Mouse (Mus musculus) urinary bladder, postnatal 36 days (tissue): Measurements from ENCODE around the gene Gm525.
"Not testable (repeated sequence)": the region's sequence is repeated elsewhere in the genome, so short reads cannot be mapped to it uniquely, and the experiment has no call there.

Experiments used
- DNase-seq, 2 experiments: peaks; one replicate each; pipeline ENCODE4 v3.0.0; 2022; ENCODE audit warnings: low spot score in 2 of 2, mixed read lengths in 1 of 2

Gm525 gene

DNA sequence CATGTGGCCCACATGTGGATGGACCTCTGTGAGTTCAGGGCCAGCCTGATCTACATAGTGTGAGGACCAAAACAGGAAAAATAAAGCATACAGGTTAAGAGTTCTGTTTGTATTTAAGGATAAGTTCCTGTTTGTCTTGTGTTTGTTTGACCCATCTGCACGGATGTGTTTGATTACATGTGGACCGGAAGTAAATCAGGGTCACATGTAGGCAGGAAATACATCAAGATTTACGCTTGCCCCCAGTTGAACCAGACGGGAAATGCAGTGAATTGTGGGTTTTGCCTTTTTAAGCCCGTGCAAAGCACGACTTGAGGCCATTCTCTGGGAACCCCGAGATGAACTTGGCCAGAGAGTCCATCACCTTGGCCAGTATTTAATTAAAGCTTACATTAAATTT lies 12.3 kb upstream of the Gm525 start:
- no peak for DNase-seq

DNA sequence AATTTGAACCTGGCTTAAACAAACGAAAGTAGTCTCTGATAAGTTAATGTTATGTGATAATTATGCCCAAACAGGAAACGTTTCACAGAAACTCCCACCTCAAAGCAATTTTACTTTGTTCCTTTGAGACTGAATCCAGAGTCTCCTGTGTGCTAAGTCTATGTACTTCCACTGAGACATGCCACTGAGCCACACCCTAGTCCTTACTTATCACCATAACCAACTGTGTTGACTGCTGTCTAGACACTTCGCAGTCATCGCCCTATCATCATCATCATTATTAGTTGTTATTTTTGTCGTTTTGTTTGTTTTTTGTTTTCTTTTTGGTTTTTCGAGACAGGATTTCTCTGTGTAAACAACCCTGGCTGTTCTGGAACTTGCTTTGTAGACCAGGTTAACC lies 9.3 kb upstream of the Gm525 start:
- no peak for DNase-seq

DNA sequence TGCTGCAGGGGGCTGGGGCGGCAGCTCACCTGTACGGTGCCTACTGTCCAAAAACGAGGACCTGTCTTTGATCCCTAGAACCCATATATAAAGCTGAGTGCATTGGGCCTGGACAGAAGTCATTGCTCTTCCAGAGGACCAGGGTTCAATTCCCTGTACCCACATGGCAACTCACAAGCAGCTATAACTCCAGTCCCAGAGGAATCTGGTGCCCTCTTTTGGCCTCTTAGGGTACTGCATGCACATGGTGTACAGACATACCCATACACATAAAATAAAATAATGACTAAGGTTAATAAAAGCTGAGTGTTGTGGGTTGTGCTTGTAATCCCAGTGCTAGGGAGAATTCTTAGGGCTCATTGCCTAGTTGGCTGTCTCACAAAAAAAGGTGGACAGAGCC lies 8.3 kb upstream of the Gm525 start:
- DNase-seq = no peak

DNA sequence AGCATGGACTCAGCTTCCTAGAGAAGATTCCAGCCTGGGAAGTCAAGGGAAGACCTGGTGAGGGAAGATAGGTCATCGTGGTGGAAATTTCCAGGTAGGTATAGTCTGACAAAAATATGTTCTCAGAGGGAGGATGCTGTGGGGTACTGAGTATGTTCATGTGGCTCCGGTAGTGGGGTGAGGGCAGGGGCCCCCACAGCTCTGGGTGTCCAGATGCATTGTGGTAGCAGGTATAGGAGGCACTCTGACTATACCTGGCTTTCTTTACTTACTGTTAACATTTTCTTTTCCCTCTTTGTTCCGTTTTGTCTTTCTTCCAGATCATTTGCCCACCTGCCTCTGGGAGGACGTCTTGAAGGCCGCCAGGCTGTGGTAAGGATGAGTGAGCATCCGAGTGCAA lies 7.5 kb upstream of the Gm525 start:
- DNase-seq = no peak

DNA sequence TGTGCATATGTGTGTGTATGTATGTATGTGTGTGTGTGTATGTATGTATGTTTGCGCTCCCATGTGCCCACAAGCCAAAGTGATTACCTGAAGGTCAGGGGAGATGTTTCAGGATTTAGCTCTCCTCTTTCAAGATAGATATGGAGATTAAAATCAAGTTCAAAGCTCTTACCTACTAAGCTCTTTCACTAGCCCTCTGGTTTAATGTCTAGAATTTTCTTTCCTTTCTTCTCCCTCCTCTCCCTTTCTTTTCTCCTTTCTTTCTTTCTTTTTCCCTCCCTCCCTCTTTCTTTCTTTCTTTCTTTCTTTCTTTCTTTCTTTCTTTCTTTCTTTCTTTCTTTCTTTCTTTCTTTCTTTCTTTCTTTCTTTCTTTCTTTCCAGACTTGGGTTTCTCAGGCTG lies 6.9 kb upstream of the Gm525 start, which contains the start of gene Dgke:
TSS of gene Dgke (minus strand) at position 101 of the 400 bp plus-strand sequence.
- DNase-seq = no peak

DNA sequence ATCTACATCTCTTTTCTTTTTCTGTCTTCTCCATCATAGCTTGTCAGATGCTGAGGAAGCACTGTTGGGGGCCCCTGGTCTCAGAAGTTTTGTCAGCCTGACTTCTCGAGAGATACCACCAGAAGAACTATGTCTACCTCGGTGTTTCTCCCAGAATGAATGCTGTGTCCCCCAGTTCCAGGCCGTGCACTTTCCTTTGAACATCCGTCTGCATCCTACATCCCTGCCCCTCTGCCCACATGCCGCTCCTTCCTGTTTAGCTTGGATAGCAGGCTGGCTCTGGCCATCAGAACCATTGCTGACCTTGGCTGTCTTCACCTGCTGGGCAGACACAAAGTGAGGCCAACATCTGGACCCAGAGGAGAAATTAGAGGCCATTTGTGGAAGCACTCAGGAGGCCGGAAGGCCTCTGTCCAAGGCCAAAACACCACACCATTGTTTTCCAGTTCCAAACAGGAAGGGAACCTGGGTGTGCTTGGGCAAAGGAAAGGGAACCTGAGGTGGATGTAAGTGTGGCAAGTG lies 6.3 kb upstream of the Gm525 start:
- no peak for DNase-seq

DNA sequence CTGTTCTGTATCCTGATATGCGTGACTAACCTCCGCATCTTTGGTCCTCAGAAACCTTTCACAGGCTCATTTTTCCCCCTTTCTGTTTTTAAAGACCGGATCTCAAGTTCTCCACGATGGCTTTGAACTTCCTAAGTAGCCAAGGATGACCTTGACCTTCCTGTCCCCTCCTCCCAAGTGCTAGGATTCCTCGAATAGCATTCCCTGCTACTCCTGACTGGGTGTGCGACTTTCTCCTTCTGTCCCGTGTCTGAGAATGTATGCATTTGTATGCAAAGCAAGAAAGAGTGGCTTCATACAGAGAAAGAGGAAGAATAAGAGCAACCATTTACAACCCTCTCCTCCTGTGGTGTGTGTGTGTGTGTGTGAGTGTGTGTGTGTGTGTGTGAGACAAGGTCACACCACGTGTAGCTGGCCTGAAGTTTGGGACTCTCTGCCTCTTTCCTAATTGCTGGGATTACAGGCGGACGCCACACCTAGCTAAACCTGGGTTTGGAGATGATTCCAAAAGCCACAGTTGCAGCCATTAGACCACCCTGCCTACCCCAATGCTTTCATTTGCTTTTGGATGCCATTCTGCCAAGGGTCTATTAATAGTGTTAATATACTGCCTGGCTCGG lies 5.7 kb upstream of the Gm525 start:
- DNase-seq = no peak

DNA sequence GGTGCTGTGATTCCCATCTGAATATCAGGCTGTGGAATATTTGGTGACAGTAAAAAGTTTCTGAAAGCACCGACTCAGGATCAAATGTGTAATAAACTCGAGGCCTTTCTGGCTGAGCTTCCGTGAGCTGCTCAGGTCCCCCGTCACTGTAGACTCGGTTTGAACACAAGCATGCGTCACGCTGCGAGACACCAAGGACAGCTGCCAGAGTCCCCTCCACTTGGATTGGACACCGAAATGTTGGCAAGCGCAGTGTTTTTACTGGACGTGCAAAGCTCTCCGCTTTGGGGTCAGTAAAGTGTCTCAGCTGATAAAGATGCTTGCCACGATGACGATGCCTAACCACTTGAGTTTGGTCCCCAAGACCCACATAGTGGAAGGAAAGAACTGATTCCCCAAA lies 5.0 kb upstream of the Gm525 start:
- no peak for DNase-seq

DNA sequence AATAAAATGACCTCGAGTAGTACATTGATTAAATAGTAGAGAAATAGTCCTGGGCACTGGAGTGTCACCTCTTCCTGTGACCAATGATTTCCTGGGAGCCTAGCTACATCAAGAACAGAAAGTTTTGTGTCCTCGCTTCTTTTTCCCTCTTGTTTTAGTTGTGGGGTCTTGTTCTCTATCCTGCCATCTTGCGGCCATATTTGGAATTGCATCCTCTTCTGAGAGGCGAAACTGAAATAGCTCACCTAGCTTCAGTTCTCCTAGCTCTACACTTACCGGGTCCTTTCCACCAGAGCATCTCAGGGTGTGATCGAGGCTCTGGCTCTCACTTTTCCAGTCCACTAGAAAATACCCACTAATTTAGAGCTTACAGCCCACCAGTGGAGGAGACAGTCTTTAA lies 4.3 kb upstream of the Gm525 start:
- peak; percentile 36 to 42 for DNase-seq

DNA sequence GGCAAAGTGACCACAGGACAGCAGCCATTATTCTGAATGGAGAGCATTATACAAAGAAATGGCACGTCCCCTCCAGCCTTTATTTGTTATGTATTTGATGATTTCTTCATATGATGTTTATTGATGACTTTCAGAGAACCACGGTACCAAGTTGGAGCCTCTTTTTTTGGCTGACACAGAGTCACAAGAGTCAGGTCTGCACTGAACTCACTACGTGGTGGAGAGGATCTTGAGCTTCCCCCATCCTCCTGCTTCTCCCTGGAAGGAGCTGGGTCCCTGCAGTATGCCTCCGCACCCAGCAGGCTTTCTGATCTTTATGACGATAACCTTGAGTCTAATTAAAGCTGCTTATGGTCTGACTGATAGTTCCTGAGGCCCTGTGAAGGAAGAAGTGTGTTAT lies 2.1 kb upstream of the Gm525 start:
- no peak for DNase-seq

DNA sequence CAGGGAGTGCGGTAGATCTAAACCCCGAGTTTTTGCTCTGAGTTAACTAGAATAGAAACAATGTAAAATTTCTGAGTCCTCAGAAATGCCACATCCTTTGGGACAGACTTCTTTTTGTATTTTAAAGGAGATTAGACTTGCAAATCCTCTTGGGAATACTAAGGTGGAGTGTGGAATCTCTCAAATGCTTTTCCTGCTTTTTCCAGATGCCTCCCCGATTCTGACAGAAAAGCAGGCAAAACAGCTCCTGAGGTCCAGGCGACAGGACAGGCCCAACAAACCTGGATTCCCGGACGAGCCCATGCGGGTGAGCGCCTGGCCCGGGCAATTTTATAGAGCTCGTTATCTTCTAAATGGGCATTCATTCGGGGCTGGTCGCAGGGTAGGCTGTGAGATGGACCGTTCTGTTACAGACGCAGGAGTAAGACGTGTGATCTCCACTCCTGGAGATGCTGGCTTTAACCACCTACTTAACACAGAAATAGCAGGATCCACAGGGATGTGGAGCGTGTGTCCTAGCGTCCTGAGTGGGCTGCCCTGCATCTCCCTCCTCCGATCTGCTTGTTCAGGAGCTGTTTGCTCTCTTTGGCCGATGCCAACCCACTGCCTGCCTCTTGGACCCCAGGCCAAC lies 1.3 kb downstream of the Gm525 start:
- DNase-seq = no peak

DNA sequence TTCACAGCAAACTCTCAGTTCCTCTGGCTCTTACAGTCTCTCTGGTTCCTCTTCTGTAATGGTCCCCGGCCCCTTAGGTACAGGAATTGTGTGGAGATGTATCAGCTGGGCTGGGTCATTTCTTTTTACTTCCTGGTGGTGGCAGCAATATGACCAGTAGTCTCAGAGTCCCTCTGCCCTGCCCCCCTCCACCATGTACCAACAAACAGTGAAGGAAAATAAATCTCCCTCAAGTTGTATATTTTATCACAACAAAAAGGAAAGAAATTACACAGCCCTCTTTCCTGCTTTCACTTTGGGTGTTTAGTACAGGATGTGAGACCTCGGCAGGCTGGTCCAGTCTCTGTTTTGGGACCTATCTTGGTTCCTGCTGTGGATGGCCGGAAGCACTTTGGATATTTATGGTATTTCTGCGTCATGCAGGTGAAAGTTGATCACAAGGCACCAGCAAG lies 2.8 kb downstream of the Gm525 start:
- no peak for DNase-seq

DNA sequence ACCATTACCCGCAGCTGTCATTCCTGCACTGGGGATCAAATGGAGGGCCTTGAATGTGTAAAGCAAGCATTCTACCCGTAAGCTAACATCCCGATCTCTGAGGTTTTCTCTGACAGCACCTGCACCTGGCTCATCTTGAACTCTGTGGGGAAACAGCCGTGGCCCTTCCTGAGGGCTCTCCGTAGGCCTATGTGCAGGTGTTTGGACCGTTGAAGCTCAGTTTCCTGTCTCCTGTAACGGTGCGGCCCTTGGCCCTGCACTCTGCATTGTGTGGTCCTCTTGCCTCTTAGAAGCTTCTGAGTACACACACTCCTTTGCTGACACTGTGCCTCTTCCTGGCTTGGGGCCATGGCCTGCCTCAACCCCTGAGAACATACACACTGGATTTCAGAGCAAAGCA lies 4.0 kb downstream of the Gm525 start:
- DNase-seq = no peak

DNA sequence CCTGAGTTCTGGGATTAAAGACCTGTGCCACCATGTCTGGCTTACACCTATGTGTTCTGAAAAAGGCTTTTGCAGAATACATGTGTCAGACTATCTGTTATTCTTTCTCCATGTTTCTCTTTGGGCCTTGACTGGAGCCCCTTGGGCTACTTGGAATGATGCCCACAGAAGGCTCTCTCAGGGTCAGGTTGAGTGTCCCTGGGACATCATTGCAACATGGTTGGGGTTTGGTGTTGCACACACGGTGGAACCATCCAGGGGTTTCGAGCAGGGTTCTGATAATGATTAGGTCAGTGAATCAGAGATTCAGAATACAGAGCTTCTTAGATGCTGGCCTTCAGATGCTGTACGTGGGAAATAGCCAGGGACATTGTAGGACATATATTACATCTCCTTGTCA lies 4.7 kb downstream of the Gm525 start:
- DNase-seq = no peak

DNA sequence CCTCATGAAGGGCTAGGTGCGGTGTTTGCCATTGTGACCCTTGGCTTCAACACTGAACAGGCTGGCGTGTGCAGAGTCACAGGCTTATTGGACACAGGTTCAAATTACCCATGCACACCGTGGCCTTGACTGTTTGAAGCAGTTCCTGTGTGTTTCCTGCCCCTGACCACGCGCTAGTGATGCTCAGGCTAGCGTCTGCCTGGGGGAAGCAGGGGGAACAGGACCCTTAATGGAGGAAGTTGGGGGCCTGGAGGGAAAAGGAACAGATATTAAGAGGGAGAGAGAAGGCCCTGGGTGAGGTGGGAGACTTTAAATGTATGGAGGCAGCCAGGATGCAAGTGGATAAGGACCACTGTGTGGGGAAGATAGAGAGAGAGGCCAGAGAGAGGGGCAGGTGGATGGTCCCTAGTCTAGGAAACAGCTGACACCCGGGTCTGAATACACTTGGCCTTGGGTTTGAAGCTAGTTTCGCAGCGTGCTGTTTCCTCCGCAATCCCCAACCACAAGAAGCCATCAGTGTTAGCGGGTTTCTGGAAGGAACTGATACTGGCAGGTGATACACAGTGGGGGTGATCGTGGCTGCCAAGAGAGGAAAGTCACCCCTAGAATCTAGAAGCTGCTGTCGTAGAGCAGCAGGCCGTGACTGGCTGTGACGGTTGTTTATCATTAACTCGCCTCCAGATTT lies 5.5 kb downstream of the Gm525 start:
- DNase-seq = no peak

DNA sequence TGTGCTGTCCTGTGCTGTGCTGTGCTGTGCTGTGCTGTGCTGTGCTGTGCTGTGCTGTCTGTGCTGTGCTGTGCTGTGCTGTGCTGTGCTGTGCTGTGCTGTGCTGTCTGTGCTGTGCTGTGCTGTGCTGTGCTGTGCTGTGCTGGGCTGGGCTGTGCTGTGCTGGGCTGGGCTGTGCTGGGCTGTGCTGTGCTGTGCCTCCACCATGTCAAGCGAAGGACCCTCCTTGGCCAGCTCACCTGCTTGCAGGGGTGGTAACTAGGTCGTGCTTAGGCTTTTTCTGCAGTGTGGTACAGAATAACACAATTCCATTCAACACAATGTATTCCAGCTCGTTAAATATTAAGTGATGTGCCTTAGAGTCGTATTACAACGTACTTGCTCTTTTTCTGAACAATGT lies 8.3 kb downstream of the Gm525 start:
- DNase-seq = not testable (repeated sequence)

DNA sequence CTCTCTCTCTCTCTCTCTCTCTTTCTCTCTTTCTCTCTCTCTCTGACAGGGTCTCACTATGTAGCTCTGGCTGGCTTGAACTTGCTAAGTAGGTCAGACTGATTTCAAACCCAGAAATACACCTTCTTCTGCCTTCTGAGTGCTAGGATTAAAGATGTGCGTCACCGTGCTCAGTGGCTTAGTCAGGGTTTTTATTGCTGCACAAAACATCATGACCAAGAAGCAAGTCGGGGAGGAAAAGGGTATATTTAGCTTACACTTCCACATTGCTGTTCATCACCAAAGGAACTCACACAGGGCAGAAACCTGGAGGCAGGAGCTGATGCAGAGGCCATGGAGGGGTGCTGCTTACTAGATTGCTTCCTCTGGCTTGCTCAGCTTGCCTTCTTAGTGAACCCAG lies 9.1 kb downstream of the Gm525 start:
- DNase-seq = not testable (repeated sequence)

DNA sequence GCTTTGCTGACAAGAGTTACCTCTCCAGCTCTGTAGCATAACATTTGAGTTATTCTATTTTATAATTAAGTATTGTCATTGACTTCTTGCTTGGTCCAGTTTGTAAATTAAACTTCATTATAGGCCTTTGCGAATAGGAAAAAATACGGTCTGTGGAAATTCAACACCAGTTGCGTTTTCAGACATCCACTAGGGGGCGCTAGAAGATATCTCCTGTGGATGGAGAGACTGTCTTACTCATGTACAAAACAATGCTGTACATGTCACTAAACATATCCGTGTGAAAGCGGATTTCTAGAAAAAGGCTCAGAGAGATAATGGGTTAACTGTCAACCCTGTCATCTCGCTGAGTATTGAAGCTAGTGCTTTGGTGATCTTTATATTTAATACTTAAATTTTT lies 11.0 kb downstream of the Gm525 start:
- DNase-seq = peak in 1 of 2 experiments; percentile 30

DNA sequence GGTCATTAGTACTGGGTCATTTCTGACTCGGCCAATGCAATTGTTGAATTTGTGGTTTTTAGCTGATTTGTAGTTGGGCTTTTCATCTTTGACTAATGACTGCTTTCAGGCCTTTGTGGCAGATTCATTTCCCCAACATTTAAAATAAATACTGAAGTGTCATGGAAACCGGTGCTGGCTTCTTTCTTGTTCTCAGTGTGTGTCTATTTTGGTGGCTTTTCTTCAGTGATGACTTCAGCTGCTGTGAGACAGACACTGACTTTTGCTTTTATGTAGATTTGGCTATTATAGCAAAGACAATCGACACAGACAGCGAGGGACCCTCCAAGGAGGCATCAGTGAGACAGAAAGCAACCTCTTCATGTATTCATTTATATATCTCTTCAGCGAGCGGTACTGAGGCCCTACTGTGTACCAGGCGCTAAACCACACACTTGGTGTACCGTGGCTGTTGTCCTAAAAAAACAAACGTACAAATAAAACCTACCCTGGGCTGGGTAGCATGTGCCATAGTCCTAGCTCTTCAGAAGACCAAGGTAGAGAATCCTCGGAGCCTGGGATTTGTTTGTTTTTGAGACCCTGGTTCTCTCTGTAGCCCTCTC lies 12.7 kb downstream of the Gm525 start:
- no peak for DNase-seq

DNA sequence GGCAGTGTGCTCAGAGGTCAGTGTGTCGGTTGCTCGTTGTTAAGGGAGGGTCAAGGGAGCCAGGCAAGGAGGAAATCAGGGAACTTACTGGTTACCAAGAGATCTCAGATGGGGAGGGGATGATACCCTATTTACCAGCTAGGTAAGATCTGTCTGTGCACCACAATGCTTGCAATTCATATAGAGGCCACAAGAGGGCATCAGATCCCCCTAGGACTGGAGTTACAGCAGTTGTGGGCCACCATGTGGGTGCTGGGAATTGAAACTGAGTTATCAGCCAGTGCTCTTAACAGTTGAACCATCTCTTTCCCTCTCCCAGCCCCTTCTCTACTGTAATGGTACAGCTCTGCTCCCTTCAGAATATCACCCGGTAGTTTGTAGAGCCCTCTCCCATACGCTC lies 15.1 kb downstream of the Gm525 start:
- no peak for DNase-seq

DNA sequence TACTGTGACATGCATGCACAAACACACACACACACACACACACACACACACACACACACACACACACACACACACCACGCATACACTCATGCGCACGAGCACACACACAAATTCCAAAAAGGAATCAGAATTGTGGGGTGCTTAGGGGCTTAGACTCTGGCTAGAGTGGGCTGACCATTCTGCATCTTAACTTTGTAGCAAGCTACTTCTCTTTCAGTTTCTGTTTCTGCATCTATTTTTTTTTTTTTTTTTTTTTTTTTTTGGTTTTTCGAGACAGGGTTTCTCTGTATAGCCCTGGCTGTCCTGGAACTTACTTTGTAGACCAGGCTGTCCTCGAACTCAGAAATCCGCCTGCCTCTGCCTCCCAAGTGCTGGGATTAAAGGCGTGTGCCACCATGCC lies 16.7 kb downstream of the Gm525 start:
- DNase-seq = not testable (repeated sequence)

DNA sequence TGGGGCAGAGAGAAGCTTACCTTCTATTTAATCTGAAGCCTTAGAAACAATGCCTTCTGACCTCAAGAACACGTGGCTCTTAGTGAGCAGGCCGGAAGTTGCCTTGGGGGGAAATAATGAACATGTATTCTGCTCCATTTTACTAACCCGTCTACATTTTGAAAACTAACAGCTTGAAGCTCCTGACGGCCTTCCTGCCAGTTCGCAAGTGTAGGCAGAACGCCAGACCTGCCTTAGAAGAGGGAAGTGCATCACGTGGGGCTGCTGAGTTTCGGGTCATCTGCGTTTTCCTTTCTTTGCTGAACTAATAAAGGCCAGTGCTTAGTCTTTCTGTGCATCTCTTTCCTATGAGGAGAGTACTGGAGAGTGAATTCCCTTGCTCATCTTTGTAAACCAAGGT lies 19.1 kb downstream of the Gm525 start:
- peak in 1 of 2 experiments; percentile 30 for DNase-seq

DNA sequence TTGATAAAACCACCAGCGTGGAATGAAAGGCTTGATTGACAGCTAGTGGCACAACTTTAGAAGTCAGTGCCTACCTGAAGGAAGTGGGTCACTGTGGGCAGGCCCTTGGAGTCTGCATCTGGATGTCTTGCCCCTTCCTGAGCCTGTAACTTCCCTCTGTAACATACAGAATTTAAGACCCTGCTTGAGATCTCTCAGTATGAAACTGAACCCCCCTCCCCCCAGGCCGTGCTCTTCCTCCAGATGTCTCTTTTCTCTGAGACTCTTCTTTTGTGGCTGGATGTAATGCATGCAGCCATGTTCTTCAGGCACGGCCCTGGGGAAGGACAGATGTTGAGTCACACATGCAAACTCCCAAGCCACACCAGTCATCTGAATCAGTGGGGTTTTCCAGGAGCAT lies 21.7 kb downstream of the Gm525 start:
- no peak for DNase-seq
